ENCODE assay signal across 9 mouse cellular contexts in the genomic region with DNA sequence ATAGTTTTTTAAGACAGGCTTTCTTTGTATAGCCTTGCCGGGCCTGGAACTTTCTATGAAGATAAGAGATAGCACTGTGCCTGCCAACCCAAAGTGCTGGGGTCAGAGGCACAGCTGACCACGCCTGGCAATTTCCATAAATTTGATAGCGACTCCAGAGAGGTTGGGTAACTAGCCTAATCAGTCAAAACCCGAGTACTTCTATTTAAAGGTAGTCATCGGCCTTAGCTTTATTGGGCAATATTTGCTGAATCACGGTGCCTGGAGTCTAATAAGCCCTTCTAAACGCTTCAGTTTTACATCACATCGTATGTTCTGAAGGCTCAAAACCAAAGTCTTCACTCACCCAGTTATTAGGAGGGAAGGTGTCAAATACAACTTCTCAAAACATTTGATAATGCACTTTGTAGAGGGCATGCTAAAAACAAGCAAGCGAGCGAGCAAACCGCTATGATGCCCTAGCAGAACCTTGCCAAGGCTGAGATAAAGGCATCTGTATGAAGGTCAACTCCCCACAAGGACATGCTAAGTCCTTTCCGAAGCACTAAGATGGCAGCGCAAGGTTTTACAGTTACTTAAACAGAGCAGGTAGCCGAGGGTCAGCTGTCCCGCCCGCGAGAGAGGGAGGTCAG. TPM values are rescaled to one million over a fixed set of nuclear protein-coding genes. Genes with fewer than 3 reads are reported as not detected.
DNase-seq lines count a peak whose midpoint lies in the region; ATAC-seq and TF ChIP-seq lines count a peak whose summit lies in the region.
"Had no signal": no experiment of that assay in that cellular context is flagged by ENCODE, and none has a peak within 500 bp of the region (broad histone marks: within the 10 kb centered on the region; RNA-seq: fewer than 3 reads in every experiment).

No protein-coding gene starts in this region.

- no peak for DNase-seq in layer of hippocampus, adult 2 months (ENCODE audit: low spot score in 2 of 2)
- no peak for DNase-seq in layer of hippocampus, adult 11-12 months (ENCODE audit: low spot score)
- peak; percentile 90 for DNase-seq in c-Kit-positive CD71-positive TER-119-negative erythroid progenitor cells, embryonic 14.5 days (ENCODE audit: low read depth)
- peak; percentile 52 to 72 for DNase-seq in heart, adult 9 months (ENCODE audit: low spot score in 2 of 2)
- peak; percentile 30 for DNase-seq in kidney, postnatal 10 days
- DNase-seq in yolk sac, embryonic 10.5 days (ENCODE audit: low spot score), result peak; percentile 60
- no peak for DNase-seq in frontal cortex, postnatal 10 days (ENCODE audit: low spot score in 2 of 2)

- peak overlapping the region; percentile 70 for H3K4me3 ChIP-seq in layer of hippocampus, adult 2 months

- no peak for TF ChIP-seq CTCF in layer of hippocampus, adult 2 months (conservative IDR thresholded peaks at IDR 0.05)

- H3K27ac ChIP-seq in layer of hippocampus, adult 2 months, result peak overlapping the region; percentile 100

- peak; percentile 61 for ATAC-seq in megakaryocyte progenitor cell, adult 5-6 weeks (replicated peaks; ENCODE audit: poor library complexity)

RNA-seq across cellular contexts. Expression of a gene that starts 0.5 kb away (rescaled TPM):
- total RNA-seq in layer of hippocampus, adult 2 months (2021), result 10 to 100 TPM; 22.5 to 24.2 TPM
- total RNA-seq in megakaryocyte progenitor cell, adult 5-6 weeks (2015), result 92.3 and 95.8 TPM in 2 replicates
- total RNA-seq in megakaryocyte progenitor cell, adult 5-6 weeks (2017), result 65.7 and 80.7 TPM in 2 replicates

RNA-seq across cellular contexts. Expression of a gene that starts 53.5 kb away (rescaled TPM):
- total RNA-seq in layer of hippocampus, adult 2 months (2021), result not detected
- total RNA-seq in megakaryocyte progenitor cell, adult 5-6 weeks (2015), result not detected in 2 replicates
- not detected in 2 replicates for total RNA-seq in megakaryocyte progenitor cell, adult 5-6 weeks (2017)
- total RNA-seq: adrenal gland, postnatal 4 days had no signal

Comparison
In these comparisons a context has a peak if more than half of its experiments do, and no peak if none do; other contexts are left out.
1. DNase-seq: peak in c-Kit-positive CD71-positive TER-119-negative erythroid progenitor cells, embryonic 14.5 days (single experiment), heart, adult 9 months (2 of 2), kidney, postnatal 10 days (single experiment) and yolk sac, embryonic 10.5 days (single experiment); none in layer of hippocampus, adult 2 months (0 of 2), layer of hippocampus, adult 11-12 months (single experiment) and frontal cortex, postnatal 10 days (0 of 2).